Mouse (Mus musculus): Measurements from ENCODE around the gene Pde10a. TPM values are rescaled to one million over a fixed set of nuclear protein-coding genes. Genes with fewer than 3 reads are reported as not detected.

Pde10a gene
- polyA plus RNA-seq, 1 experiment = 2.0 TPM

DNA sequence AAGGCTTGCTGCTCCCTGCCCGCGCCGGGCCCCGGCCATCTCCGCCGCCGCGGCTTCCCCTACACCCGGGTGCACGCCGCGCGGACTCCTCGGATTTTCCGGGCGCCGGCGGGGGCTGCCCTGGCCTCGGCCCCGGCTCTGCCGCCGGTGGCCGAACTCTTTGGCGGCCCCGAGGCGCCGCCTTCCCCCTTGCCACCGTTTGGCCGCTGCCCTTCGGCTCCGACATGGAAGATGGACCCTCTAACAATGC lies 276.6 kb downstream of the Pde10a start:
- DNase-seq = no peak
- H3K27me3 ChIP-seq (replicated peaks; ENCODE audit: control insufficient read depth, insufficient read depth, low read length) = peaks cover 4% of the 10 kb centered on the region
- TF ChIP-seq POLR2A (IDR thresholded peaks at IDR 0.05; ENCODE audit: low read depth, low read length) (no peak), CTCF (conservative IDR thresholded peaks at IDR 0.05; ENCODE audit: insufficient read depth, insufficient read length, low read depth, low read length) (no peak)
- no peaks in the 10 kb centered on the region for H3K4me1 ChIP-seq (ENCODE audit: control insufficient read depth, insufficient read depth, low read length)
- H3K4me3 ChIP-seq (ENCODE audit: insufficient read depth, low read depth, low read length) = peak overlapping the region; percentile 57
- H3K36me3 ChIP-seq (ENCODE audit: control insufficient read depth, insufficient read depth, low read length) = no peaks in the 10 kb centered on the region
- under 1% methylated on average over 31 of the region's 31 CpGs for WGBS
- no peak overlapping the region for H3K27ac ChIP-seq (ENCODE audit: insufficient read depth, low read depth, low read length)

DNA sequence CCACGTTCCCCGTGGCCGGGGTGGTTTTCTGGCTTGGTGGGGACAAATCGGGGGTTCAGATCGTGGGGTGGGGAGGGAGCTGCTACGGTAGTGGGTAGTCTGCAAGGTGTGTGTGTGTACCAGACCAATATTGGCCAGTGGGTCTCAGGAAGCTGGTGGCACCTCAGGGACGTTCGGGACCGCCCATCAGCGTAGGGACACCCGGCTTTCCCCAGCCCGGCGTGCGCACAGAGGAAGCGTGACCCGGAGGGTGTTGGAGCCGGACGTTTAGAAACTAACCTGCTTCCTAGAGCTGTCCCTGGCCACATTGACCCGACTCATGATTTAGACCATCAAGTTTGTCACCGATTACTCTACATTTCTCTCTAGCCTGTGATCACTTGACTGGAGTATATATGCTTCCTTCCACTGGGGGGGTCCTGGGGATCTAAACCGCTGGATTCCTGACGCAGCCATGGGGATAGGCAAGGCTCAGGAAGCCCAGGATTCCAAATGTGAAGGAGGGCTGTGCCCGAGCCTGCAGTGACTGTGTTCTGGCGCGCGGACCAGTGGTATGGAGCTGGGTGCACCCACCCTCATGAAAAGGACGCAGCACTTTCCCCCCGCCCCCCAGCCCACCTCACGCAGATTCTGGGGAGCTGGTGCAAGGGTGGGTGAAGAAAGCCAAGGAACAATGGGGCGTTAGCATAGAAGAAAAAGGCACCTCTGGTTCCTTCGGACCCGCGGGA lies 277.2 kb downstream of the Pde10a start:
- no peak overlapping the region for H3K27ac ChIP-seq (ENCODE audit: insufficient read depth, low read depth, low read length)
- H3K4me1 ChIP-seq (ENCODE audit: control insufficient read depth, insufficient read depth, low read length) = no peaks in the 10 kb centered on the region
- 2% methylated on average over 33 of the region's 33 CpGs for WGBS
- peaks cover 4% of the 10 kb centered on the region for H3K27me3 ChIP-seq (replicated peaks; ENCODE audit: control insufficient read depth, insufficient read depth, low read length)
- peak; percentile 42 for DNase-seq
- H3K36me3 ChIP-seq (ENCODE audit: control insufficient read depth, insufficient read depth, low read length) = no peaks in the 10 kb centered on the region
- H3K4me3 ChIP-seq (ENCODE audit: insufficient read depth, low read depth, low read length) = peak overlapping the region; percentile 57
- TF ChIP-seq POLR2A (IDR thresholded peaks at IDR 0.05; ENCODE audit: low read depth, low read length) (no peak), CTCF (conservative IDR thresholded peaks at IDR 0.05; ENCODE audit: insufficient read depth, insufficient read length, low read depth, low read length) (no peak)

DNA sequence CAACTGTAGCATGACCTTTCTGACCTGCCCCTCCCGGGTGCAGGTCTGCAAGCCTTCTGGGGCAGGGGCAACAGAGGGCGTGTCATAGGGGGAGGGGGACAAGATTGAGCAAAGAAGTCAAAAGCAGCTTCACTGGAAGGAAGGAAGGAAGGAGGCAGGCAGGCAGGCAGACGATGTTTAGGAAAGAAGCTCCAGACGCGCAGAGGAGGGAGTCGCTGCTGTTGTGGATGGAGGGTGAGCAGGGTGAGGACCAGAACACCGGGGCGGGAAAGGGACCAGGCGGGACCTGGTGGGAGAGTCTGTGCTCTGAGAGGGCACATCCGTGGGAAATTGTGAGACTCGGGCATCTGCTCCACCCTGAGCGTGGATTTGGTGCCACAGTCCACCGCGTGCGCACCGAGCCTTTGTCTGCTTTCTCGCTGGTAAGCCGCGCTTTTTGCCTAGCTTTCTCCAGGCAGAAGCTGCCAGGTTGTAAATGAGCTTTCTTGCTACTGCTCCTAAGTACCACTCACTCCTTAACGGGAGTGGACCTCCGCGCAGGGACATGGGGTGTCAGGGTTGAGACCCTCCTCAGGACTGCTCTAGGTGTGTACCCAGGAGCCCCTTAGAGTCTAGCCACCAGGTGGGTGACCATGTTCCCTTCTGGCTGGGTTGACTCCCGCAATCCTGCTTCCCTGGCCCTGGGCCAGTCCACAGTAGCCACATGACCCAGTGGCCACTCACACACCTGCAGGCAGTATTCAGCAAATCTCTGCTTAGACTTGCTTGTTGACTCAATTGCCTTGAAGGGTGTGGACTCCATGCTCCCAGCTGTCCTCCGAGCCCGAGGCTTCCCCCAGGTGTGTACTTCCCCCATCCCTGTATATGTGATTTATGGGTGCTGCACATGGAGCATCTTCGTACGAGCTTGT lies 278.0 kb downstream of the Pde10a start:
- TF ChIP-seq CTCF (conservative IDR thresholded peaks at IDR 0.05; ENCODE audit: insufficient read depth, insufficient read length, low read depth, low read length) = no peak
- TF ChIP-seq POLR2A (IDR thresholded peaks at IDR 0.05; ENCODE audit: low read depth, low read length) = no peak
- H3K4me1 ChIP-seq (ENCODE audit: control insufficient read depth, insufficient read depth, low read length) = no peaks in the 10 kb centered on the region
- WGBS = 20% methylated on average over 27 of the region's 27 CpGs
- no peaks in the 10 kb centered on the region for H3K36me3 ChIP-seq (ENCODE audit: control insufficient read depth, insufficient read depth, low read length)
- peaks cover 4% of the 10 kb centered on the region for H3K27me3 ChIP-seq (replicated peaks; ENCODE audit: control insufficient read depth, insufficient read depth, low read length)
- no peak for DNase-seq
- H3K4me3 ChIP-seq (ENCODE audit: insufficient read depth, low read depth, low read length) = peak overlapping the region; percentile 57
- no peak overlapping the region for H3K27ac ChIP-seq (ENCODE audit: insufficient read depth, low read depth, low read length)

DNA sequence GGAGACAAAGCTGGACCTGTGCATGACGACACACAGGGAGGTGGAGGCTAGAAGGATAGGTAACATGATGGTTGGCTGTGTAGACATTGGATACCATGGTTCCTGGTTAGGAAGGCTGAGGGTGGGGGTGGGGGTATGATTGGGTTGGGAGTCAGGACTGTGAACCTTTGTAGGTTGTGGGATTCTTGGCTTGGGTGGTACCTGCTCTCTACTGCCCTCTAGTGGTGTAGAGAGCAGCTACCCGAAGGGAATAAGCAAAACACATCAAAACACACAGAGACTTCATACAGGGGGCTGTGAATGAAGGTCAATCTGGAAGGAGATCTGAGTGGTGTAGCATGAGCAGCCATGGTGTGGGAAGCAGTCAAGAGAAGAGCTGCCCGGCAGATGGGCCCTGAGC lies 282.2 kb downstream of the Pde10a start:
- peak; percentile 34 for DNase-seq
- 48% methylated on average over 3 of the region's 3 CpGs for WGBS

DNA sequence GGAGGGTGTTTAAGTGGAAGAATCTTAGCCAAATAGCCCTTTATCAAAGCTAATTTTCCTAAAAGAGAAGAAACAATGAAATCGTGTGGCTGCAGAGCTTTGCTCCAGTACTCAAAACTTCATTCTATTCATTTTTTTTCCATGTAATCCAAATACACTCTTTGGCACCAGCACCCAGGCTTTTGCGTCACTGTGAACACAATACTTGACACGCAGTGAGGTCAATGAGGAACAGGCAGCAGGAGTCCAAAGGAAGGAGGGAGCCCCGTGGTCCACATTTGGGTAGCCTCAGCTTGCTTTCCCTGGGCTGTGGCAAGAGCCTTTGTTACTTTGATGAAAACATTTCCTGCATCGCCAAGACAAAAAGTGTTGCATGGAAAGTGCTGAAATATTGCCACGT lies 284.6 kb downstream of the Pde10a start:
- H3K4me1 ChIP-seq (ENCODE audit: control insufficient read depth, insufficient read depth, low read length) = no peaks in the 10 kb centered on the region
- no peaks in the 10 kb centered on the region for H3K36me3 ChIP-seq (ENCODE audit: control insufficient read depth, insufficient read depth, low read length)
- no peaks in the 10 kb centered on the region for H3K27me3 ChIP-seq (replicated peaks; ENCODE audit: control insufficient read depth, insufficient read depth, low read length)
- TF ChIP-seq CTCF (conservative IDR thresholded peaks at IDR 0.05; ENCODE audit: insufficient read depth, insufficient read length, low read depth, low read length) (no peak), POLR2A (IDR thresholded peaks at IDR 0.05; ENCODE audit: low read depth, low read length) (no peak)
- WGBS = 75% methylated on average over 6 of the region's 6 CpGs
- no peak for DNase-seq
- no peak overlapping the region for H3K4me3 ChIP-seq (ENCODE audit: insufficient read depth, low read depth, low read length)
- H3K27ac ChIP-seq (ENCODE audit: insufficient read depth, low read depth, low read length) = no peak overlapping the region

More for the DNA sequence above, 282.2 kb downstream of the Pde10a start:
- TF ChIP-seq POLR2A (IDR thresholded peaks at IDR 0.05; ENCODE audit: low read depth, low read length) = no peak
- TF ChIP-seq CTCF (conservative IDR thresholded peaks at IDR 0.05; ENCODE audit: insufficient read depth, insufficient read length, low read depth, low read length) = peak; percentile 68
- no peak overlapping the region for H3K4me3 ChIP-seq (ENCODE audit: insufficient read depth, low read depth, low read length)
- H3K4me1 ChIP-seq (ENCODE audit: control insufficient read depth, insufficient read depth, low read length) = no peaks in the 10 kb centered on the region
- no peak overlapping the region for H3K27ac ChIP-seq (ENCODE audit: insufficient read depth, low read depth, low read length)
- H3K36me3 ChIP-seq (ENCODE audit: control insufficient read depth, insufficient read depth, low read length) = no peaks in the 10 kb centered on the region
- no peaks in the 10 kb centered on the region for H3K27me3 ChIP-seq (replicated peaks; ENCODE audit: control insufficient read depth, insufficient read depth, low read length)

DNA sequence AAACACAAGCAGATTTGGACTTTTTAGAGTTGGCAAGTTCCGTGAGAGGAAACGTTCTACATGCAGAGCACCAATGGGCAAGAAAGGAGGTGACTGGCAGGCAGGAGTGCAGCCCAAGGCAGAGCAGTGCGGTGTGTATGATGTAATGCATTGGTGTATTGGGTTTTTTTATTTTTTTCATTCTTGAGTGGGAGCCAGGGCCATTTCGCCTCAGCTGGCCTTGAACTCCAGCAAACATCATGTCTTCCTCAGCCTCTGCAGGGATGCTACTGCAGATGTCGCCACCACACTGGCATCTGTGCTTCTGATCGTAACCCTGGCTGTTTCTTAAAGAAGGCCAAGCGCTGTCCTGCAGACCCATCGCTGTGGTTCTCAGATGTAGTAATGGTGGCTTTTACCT lies 285.0 kb downstream of the Pde10a start:
- H3K4me1 ChIP-seq (ENCODE audit: control insufficient read depth, insufficient read depth, low read length) = no peaks in the 10 kb centered on the region
- H3K36me3 ChIP-seq (ENCODE audit: control insufficient read depth, insufficient read depth, low read length) = no peaks in the 10 kb centered on the region
- DNase-seq = no peak
- WGBS = 93% methylated on average over 8 of the region's 8 CpGs
- no peaks in the 10 kb centered on the region for H3K27me3 ChIP-seq (replicated peaks; ENCODE audit: control insufficient read depth, insufficient read depth, low read length)
- no peak for TF ChIP-seq CTCF (conservative IDR thresholded peaks at IDR 0.05; ENCODE audit: insufficient read depth, insufficient read length, low read depth, low read length)
- no peak for TF ChIP-seq POLR2A (IDR thresholded peaks at IDR 0.05; ENCODE audit: low read depth, low read length)
- H3K4me3 ChIP-seq (ENCODE audit: insufficient read depth, low read depth, low read length) = no peak overlapping the region
- no peak overlapping the region for H3K27ac ChIP-seq (ENCODE audit: insufficient read depth, low read depth, low read length)

DNA sequence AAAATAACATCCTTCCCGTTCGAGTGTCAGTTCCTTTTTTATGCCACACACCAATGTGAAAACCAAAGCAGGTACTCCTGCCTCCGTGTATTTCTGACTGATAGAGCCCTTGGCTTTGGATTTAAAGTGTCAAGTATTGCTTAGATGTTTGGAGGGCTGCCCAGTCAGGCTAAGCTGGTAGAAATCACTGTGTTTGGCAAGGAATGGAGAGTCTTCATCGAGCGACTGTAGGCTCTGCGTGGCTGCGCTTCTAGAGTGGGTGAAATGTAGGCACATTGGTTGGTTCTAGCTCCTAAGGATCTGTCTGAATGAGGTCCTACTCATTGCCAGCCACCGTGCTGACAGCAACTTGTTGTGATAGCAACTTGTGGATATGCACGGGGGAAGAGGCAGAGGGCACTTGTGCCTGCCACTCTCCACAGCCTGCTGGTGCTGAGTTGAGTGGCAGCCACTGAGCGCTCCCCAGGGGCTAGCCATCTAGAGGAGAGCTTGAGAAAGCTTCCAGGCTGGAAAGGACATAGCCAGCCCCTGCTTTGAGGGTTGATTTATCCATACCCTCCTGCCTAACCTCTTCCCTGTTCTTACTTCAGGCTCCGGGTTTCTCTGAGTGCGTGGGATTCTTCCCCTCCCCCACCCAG lies 287.2 kb downstream of the Pde10a start:
- DNase-seq = no peak
- Histone ChIP-seq H3K4me3 (ENCODE audit: insufficient read depth, low read depth, low read length) (no peak overlapping the region), H3K27me3 (replicated peaks; ENCODE audit: control insufficient read depth, insufficient read depth, low read length) (no peaks in the 10 kb centered on the region), H3K4me1 (ENCODE audit: control insufficient read depth, insufficient read depth, low read length) (no peaks in the 10 kb centered on the region), H3K27ac (ENCODE audit: insufficient read depth, low read depth, low read length) (no peak overlapping the region), H3K36me3 (ENCODE audit: control insufficient read depth, insufficient read depth, low read length) (no peaks in the 10 kb centered on the region)
- TF ChIP-seq POLR2A (IDR thresholded peaks at IDR 0.05; ENCODE audit: low read depth, low read length) (no peak), CTCF (conservative IDR thresholded peaks at IDR 0.05; ENCODE audit: insufficient read depth, insufficient read length, low read depth, low read length) (no peak)
- 52% methylated on average over 12 of the region's 12 CpGs for WGBS
